In the genomic region with DNA sequence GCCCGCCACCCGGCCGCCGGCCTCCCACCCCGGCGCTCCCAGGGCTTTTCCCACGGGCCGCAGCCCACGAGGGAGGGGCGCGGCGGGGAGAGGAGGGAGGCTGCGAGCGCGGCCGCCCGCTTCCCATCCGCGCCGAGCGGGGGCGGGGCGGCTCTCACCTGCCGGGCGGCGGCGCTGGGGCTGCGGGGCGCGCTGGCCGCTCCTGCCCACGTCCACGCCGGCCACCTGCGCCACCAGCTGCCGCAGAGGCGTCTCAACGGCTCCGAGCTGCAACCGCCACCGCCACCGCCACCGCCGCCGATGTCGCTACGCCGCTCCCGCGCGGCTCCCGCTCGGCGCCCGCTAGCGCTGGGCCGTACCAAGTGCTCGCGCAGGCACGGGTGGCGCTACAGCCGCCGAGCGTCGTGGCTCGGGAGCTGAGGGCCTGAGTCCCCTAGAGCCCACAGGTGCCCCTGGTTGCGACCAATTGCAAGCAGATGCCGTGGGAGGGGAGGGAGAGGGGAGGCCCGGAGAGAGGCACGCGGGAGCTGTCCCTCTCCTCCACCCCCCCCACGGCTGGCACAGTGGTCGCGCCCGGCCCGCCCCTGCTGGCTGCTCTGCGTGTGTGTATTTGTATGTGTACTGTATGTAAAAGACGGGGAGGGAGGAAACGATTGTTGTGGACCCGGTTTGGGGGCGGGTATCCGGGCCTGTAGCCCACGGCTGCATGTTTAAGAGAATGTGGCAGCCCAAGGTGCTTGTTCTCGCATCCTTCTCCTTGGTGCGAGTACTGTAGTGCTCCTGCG, we compare ENCODE assay signal across 8 mouse cellular contexts. TPM values are rescaled to one million over a fixed set of nuclear protein-coding genes. Genes with fewer than 3 reads are reported as not detected.
DNase-seq lines count a peak whose midpoint lies in the region; ATAC-seq lines count a peak whose summit lies in the region.

TSS of gene Psip1 (minus strand) at position 343 of the 785 bp plus-strand sequence.

- no peaks in the 10 kb centered on the region for H3K9me3 ChIP-seq in megakaryocyte, embryonic 14.5 days

- H3K4me1 ChIP-seq in megakaryocyte, embryonic 14.5 days, result peaks cover 19% of the 10 kb centered on the region

- peak within 1 kb of the TSS; percentile 94 for H3K4me3 ChIP-seq in megakaryocyte, embryonic 14.5 days (replicated peaks)

- ATAC-seq in common myeloid progenitor, adult 5-6 weeks (replicated peaks; ENCODE audit: low read depth, poor library complexity, severe bottlenecking), result peak; percentile 89

- DNase-seq in ZHBTc4 (ENCODE audit: low read depth, low spot score), result peak; percentile 95
- DNase-seq in gastrocnemius, adult 8-10 months (ENCODE audit: low spot score in 2 of 2), result peak; percentile 66 to 69
- peak; percentile 53 for DNase-seq in hindlimb bud, embryonic 11.5 days (ENCODE audit: extremely low spot score, low read depth, low spot score)
- DNase-seq in left cerebral cortex, adult 8-10 months (ENCODE audit: low spot score in 2 of 2), result peak; percentile 87 to 90
- DNase-seq in right cerebral cortex, postnatal 10 days (ENCODE audit: low spot score in 2 of 2), result peak; percentile 90 to 91
- DNase-seq in urinary bladder, postnatal 25 days (ENCODE audit: low spot score), result peak; percentile 86

- H3K36me3 ChIP-seq in megakaryocyte, embryonic 14.5 days (replicated peaks; ENCODE audit: low read length), result peaks cover 31% of the 10 kb centered on the region

- H3K27me3 ChIP-seq in megakaryocyte, embryonic 14.5 days (replicated peaks), result no peaks in the 10 kb centered on the region

RNA-seq across cellular contexts. Expression of gene Psip1, which starts in this region (rescaled TPM):
- total RNA-seq in common myeloid progenitor, adult 5-6 weeks (2017), result 299 and 303 TPM in 2 replicates
- 10 to 100 TPM; 13.3 to 16.7 (median 15.2) TPM for total RNA-seq in gastrocnemius, adult 8-10 months (2022)
- total RNA-seq in left cerebral cortex, adult 8-10 months (2022), result 100 to 1,000 TPM; 206 to 215 (median 209) TPM
- polyA plus RNA-seq in megakaryocyte, embryonic 14.5 days (2012; ENCODE audit: insufficient read depth, low replicate concordance), result 18.4 and 25.6 TPM in 2 replicates

Comparison
In these comparisons a context has a peak if more than half of its experiments do, and no peak if none do; other contexts are left out.
1. Peak in every context shown above with its lines: DNase-seq, ATAC-seq and H3K4me3 ChIP-seq.
2. RNA of gene Psip1 (total RNA-seq): 299 to 303 TPM in common myeloid progenitor, adult 5-6 weeks and 206 to 215 TPM in left cerebral cortex, adult 8-10 months; 13.3 to 16.7 TPM in gastrocnemius, adult 8-10 months; every median in the first group is over 10 times any median in the second.